Mouse (Mus musculus): Measurements from ENCODE around the gene Nostrin. TPM values are rescaled to one million over a fixed set of nuclear protein-coding genes. Genes with fewer than 3 reads are reported as not detected.

The Nostrin gene
- polyA plus RNA-seq, 1 experiment from 2014 or later = 0.84 TPM

- H3K36me3 ChIP-seq = no peaks in the 10 kb centered on the region
- no peaks in the 10 kb centered on the region for H3K9me3 ChIP-seq (replicated peaks)
- peak overlapping the region; percentile 17; the same call in 1 of the 2 replicates for H3K27ac ChIP-seq (replicated peaks)
- WGBS = 44% methylated on average over 5 of the region's 5 CpGs
- H3K27me3 ChIP-seq (ENCODE audit: low read depth, poor library complexity, severe bottlenecking) = no peaks in the 10 kb centered on the region
- DNase-seq (ENCODE audit: low spot score) = no peak
- peaks cover 43% of the 10 kb centered on the region for H3K4me1 ChIP-seq
- no peak overlapping the region for H3K4me3 ChIP-seq
Observed at GRCm38 (mm10) chr2:69132488-69133040, 3.0 kb upstream of the Nostrin start.

- Histone ChIP-seq H3K4me3 (no peak overlapping the region), H3K9me3 (replicated peaks) (no peaks in the 10 kb centered on the region), H3K27me3 (ENCODE audit: low read depth, poor library complexity, severe bottlenecking) (no peaks in the 10 kb centered on the region), H3K27ac (replicated peaks) (no peak overlapping the region), H3K36me3 (no peaks in the 10 kb centered on the region), H3K4me1 (peaks cover 33% of the 10 kb centered on the region)
- DNase-seq (ENCODE audit: low spot score) = no peak
- WGBS = 97% methylated on average over 1 of the region's 1 CpGs
Observed at GRCm38 (mm10) chr2:69134186-69134585, 1.4 kb upstream of the Nostrin start.

- Histone ChIP-seq H3K4me3 (no peak overlapping the region), H3K27ac (replicated peaks) (no peak overlapping the region), H3K27me3 (ENCODE audit: low read depth, poor library complexity, severe bottlenecking) (no peaks in the 10 kb centered on the region), H3K4me1 (peaks cover 25% of the 10 kb centered on the region), H3K9me3 (replicated peaks) (no peaks in the 10 kb centered on the region), H3K36me3 (no peaks in the 10 kb centered on the region)
- DNase-seq (ENCODE audit: low spot score) = no peak
- WGBS = 88% methylated on average over 9 of the region's 9 CpGs
Observed at GRCm38 (mm10) chr2:69134937-69135336, 663 bp upstream of the Nostrin start.

GRCm38 (mm10) chr2:69137406-69138084 is 1.9 kb downstream of the Nostrin start:
- Histone ChIP-seq H3K27me3 (ENCODE audit: low read depth, poor library complexity, severe bottlenecking) (no peaks in the 10 kb centered on the region), H3K27ac (replicated peaks) (no peak overlapping the region), H3K4me1 (peaks cover 9% of the 10 kb centered on the region), H3K4me3 (no peak overlapping the region), H3K9me3 (replicated peaks) (no peaks in the 10 kb centered on the region), H3K36me3 (no peaks in the 10 kb centered on the region)
- no peak for DNase-seq (ENCODE audit: low spot score)
- WGBS = 91% methylated on average over 10 of the region's 10 CpGs

GRCm38 (mm10) chr2:69138759-69139158 is 3.2 kb downstream of the Nostrin start:
- Histone ChIP-seq H3K27ac (replicated peaks) (no peak overlapping the region), H3K4me1 (peaks cover 4% of the 10 kb centered on the region; the same call in 1 of the 2 replicates), H3K9me3 (replicated peaks) (no peaks in the 10 kb centered on the region), H3K36me3 (no peaks in the 10 kb centered on the region), H3K4me3 (no peak overlapping the region), H3K27me3 (ENCODE audit: low read depth, poor library complexity, severe bottlenecking) (no peaks in the 10 kb centered on the region)
- 94% methylated on average over 4 of the region's 4 CpGs for WGBS
- no peak for DNase-seq (ENCODE audit: low spot score)

- Histone ChIP-seq H3K4me3 (no peak overlapping the region), H3K27me3 (ENCODE audit: low read depth, poor library complexity, severe bottlenecking) (no peaks in the 10 kb centered on the region), H3K36me3 (no peaks in the 10 kb centered on the region), H3K9me3 (replicated peaks) (no peaks in the 10 kb centered on the region), H3K27ac (replicated peaks) (no peak overlapping the region), H3K4me1 (peaks cover 9% of the 10 kb centered on the region)
- DNase-seq (ENCODE audit: low spot score) = no peak
- 71% methylated on average over 2 of the region's 2 CpGs for WGBS
Observed at GRCm38 (mm10) chr2:69140215-69140614, 4.6 kb downstream of the Nostrin start.

- DNase-seq (ENCODE audit: low spot score) = no peak
- 73% methylated on average over 4 of the region's 4 CpGs for WGBS
- Histone ChIP-seq H3K27ac (replicated peaks) (no peak overlapping the region), H3K36me3 (no peaks in the 10 kb centered on the region), H3K4me1 (peaks cover 9% of the 10 kb centered on the region), H3K9me3 (replicated peaks) (no peaks in the 10 kb centered on the region), H3K27me3 (ENCODE audit: low read depth, poor library complexity, severe bottlenecking) (no peaks in the 10 kb centered on the region), H3K4me3 (no peak overlapping the region)
Observed at GRCm38 (mm10) chr2:69140816-69141215, 5.2 kb downstream of the Nostrin start.

GRCm38 (mm10) chr2:69148691-69149090 is 13.1 kb downstream of the Nostrin start:
- Histone ChIP-seq H3K27me3 (ENCODE audit: low read depth, poor library complexity, severe bottlenecking) (peaks cover 16% of the 10 kb centered on the region), H3K4me3 (no peak overlapping the region), H3K27ac (replicated peaks) (no peak overlapping the region), H3K36me3 (no peaks in the 10 kb centered on the region), H3K4me1 (peaks cover 25% of the 10 kb centered on the region), H3K9me3 (replicated peaks) (no peaks in the 10 kb centered on the region)
- DNase-seq (ENCODE audit: low spot score) = no peak
- 76% methylated on average over 3 of the region's 3 CpGs for WGBS

GRCm38 (mm10) chr2:69149154-69149553 is 13.6 kb downstream of the Nostrin start:
- WGBS = 94% methylated on average over 10 of the region's 10 CpGs
- peaks cover 16% of the 10 kb centered on the region for H3K27me3 ChIP-seq (ENCODE audit: low read depth, poor library complexity, severe bottlenecking)
- DNase-seq (ENCODE audit: low spot score) = no peak
- H3K36me3 ChIP-seq = no peaks in the 10 kb centered on the region
- H3K9me3 ChIP-seq (replicated peaks) = no peaks in the 10 kb centered on the region
- no peak overlapping the region for H3K4me3 ChIP-seq
- peaks cover 23% of the 10 kb centered on the region for H3K4me1 ChIP-seq
- H3K27ac ChIP-seq (replicated peaks) = no peak overlapping the region

- Histone ChIP-seq H3K4me1 (peaks cover 20% of the 10 kb centered on the region), H3K27ac (replicated peaks) (no peak overlapping the region), H3K9me3 (replicated peaks) (no peaks in the 10 kb centered on the region), H3K36me3 (no peaks in the 10 kb centered on the region), H3K27me3 (ENCODE audit: low read depth, poor library complexity, severe bottlenecking) (peaks cover 16% of the 10 kb centered on the region), H3K4me3 (no peak overlapping the region)
- DNase-seq (ENCODE audit: low spot score) = no peak
- 37% methylated on average over 5 of the region's 5 CpGs for WGBS
Observed at GRCm38 (mm10) chr2:69150841-69151240, 15.2 kb downstream of the Nostrin start.

GRCm38 (mm10) chr2:69155861-69156260 is 20.3 kb downstream of the Nostrin start:
- WGBS = 63% methylated on average over 3 of the region's 3 CpGs
- DNase-seq (ENCODE audit: low spot score) = no peak
- no peaks in the 10 kb centered on the region for H3K9me3 ChIP-seq (replicated peaks)
- no peak overlapping the region for H3K27ac ChIP-seq (replicated peaks)
- no peaks in the 10 kb centered on the region for H3K27me3 ChIP-seq (ENCODE audit: low read depth, poor library complexity, severe bottlenecking)
- H3K4me3 ChIP-seq = no peak overlapping the region
- H3K4me1 ChIP-seq = peaks cover 11% of the 10 kb centered on the region
- H3K36me3 ChIP-seq = no peaks in the 10 kb centered on the region

- Histone ChIP-seq H3K4me1 (peaks cover 7% of the 10 kb centered on the region; the same call in 1 of the 2 replicates), H3K27ac (replicated peaks) (no peak overlapping the region), H3K27me3 (ENCODE audit: low read depth, poor library complexity, severe bottlenecking) (no peaks in the 10 kb centered on the region), H3K4me3 (no peak overlapping the region), H3K9me3 (replicated peaks) (no peaks in the 10 kb centered on the region), H3K36me3 (no peaks in the 10 kb centered on the region)
- no peak for DNase-seq (ENCODE audit: low spot score)
- 77% methylated on average over 7 of the region's 7 CpGs for WGBS
Observed at GRCm38 (mm10) chr2:69156283-69156682, 20.7 kb downstream of the Nostrin start.

GRCm38 (mm10) chr2:69158907-69159306 is 23.3 kb downstream of the Nostrin start:
- H3K27me3 ChIP-seq (ENCODE audit: low read depth, poor library complexity, severe bottlenecking) = no peaks in the 10 kb centered on the region
- no peak for DNase-seq (ENCODE audit: low spot score)
- H3K27ac ChIP-seq (replicated peaks) = no peak overlapping the region
- no peaks in the 10 kb centered on the region for H3K9me3 ChIP-seq (replicated peaks)
- H3K36me3 ChIP-seq = no peaks in the 10 kb centered on the region
- 0 out of 2 replicates have a peak, but pooled peaks cover 5% of the 10 kb centered on the region for H3K4me1 ChIP-seq
- no peak overlapping the region for H3K4me3 ChIP-seq
